Comparison of ENCODE assay signal across 8 mouse cellular contexts in the genomic region with DNA sequence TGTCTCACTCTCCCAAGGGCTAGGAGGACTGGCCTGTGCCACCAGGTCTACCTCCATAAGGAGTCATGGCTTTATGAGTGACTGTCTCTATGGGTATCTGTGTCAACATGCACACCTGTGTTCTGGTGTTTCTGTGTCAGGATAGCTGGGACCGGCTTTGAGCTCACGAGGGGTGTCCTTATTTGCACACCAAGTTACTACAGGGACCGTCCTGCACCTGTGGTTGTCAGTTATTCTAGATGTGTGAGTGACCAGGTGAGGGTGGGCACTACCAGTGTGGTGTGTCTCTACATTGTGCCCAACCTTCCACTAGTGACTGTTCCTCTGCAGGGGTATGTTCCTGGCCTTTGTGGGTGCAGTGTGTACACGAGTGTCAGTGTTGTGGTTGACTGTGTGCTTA. TPM values are rescaled to one million over a fixed set of nuclear protein-coding genes. Genes with fewer than 3 reads are reported as not detected.
DNase-seq lines count a peak whose midpoint lies in the region; ATAC-seq and TF ChIP-seq lines count a peak whose summit lies in the region.

No protein-coding gene starts in this region.

- no peak overlapping the region for H3K27ac ChIP-seq in gastrocnemius, adult 2 months
- no peak overlapping the region for H3K27ac ChIP-seq in liver, embryonic 12.5 days
- no peak overlapping the region for H3K27ac ChIP-seq in stomach, postnatal 0 days (replicated peaks)

- H3K36me3 ChIP-seq in liver, embryonic 12.5 days = no peaks in the 10 kb centered on the region
- no peaks in the 10 kb centered on the region for H3K36me3 ChIP-seq in stomach, postnatal 0 days (ENCODE audit: control insufficient read depth, insufficient read depth, low read length)

- no peak for TF ChIP-seq EP300 in stomach, postnatal 0 days (optimal IDR thresholded peaks at IDR 0.05)

- peak overlapping the region; percentile 78 for H3K4me3 ChIP-seq in gastrocnemius, adult 2 months
- H3K4me3 ChIP-seq in liver, embryonic 12.5 days = peak overlapping the region; percentile 58
- peak overlapping the region; percentile 72 for H3K4me3 ChIP-seq in stomach, postnatal 0 days (ENCODE audit: low read depth, low read length)

- H3K27me3 ChIP-seq in liver, embryonic 12.5 days (replicated peaks) = peaks cover 48% of the 10 kb centered on the region
- no peaks in the 10 kb centered on the region for H3K27me3 ChIP-seq in stomach, postnatal 0 days (ENCODE audit: control insufficient read depth, insufficient read depth, low read length)

- 63% methylated on average over 4 of the region's 4 CpGs for WGBS in liver, embryonic 12.5 days (ENCODE audit: insufficient replicate concordance)
- WGBS in stomach, postnatal 0 days = 30% methylated on average over 4 of the region's 4 CpGs

- DNase-seq in gastrocnemius, adult 2 months = no peak
- no peak for DNase-seq in gastrocnemius, postnatal 4 days (ENCODE audit: low spot score in 2 of 2)
- peak; percentile 49 for DNase-seq in thymus, postnatal 0 days (ENCODE audit: low spot score)
- no peak for DNase-seq in thymus, postnatal 10 days (ENCODE audit: low spot score in 2 of 2)
- no peak for DNase-seq in stomach, postnatal 0 days (ENCODE audit: low spot score)
- no peak for DNase-seq in ovary, postnatal 10 days (ENCODE audit: low spot score)
- no peak for DNase-seq in spleen, adult 12 weeks (ENCODE audit: low spot score)

- H3K9me3 ChIP-seq in liver, embryonic 12.5 days (replicated peaks) = no peaks in the 10 kb centered on the region
- H3K9me3 ChIP-seq in stomach, postnatal 0 days (ENCODE audit: control insufficient read depth, low read length) = no peaks in the 10 kb centered on the region

- peak overlapping the region; percentile 73 for H3K4me2 ChIP-seq in liver, embryonic 12.5 days
- peak overlapping the region; percentile 95 for H3K4me2 ChIP-seq in stomach, postnatal 0 days (replicated peaks; ENCODE audit: low read depth)

- peak overlapping the region; percentile 68; the same call in 1 of the 2 replicates for H3K9ac ChIP-seq in liver, embryonic 12.5 days
- peak overlapping the region; percentile 87 for H3K9ac ChIP-seq in stomach, postnatal 0 days (ENCODE audit: low read length)

- no peak for ATAC-seq in liver, embryonic 12.5 days
- no peak for ATAC-seq in stomach, postnatal 0 days (ENCODE audit: low FRiP score, low TSS enrichment)

- no peak for TF ChIP-seq CTCF in gastrocnemius, adult 2 months (IDR thresholded peaks at IDR 0.05)
- TF ChIP-seq CTCF in stomach, postnatal 0 days (IDR thresholded peaks at IDR 0.05; ENCODE audit: low read depth) = no peak

- peaks cover 56% of the 10 kb centered on the region for H3K4me1 ChIP-seq in liver, embryonic 12.5 days
- peaks cover 7% of the 10 kb centered on the region for H3K4me1 ChIP-seq in stomach, postnatal 0 days (replicated peaks; ENCODE audit: control insufficient read depth, insufficient read depth)

- intact Hi-C loops in gastrocnemius, adult 2 months (cut with DNase I) = no loop called here

RNA-seq across cellular contexts. Expression of gene Nanos3, which starts 2.2 kb away (rescaled TPM):
- not detected for total RNA-seq in gastrocnemius, adult 2 months (2021)
- 1 to 10 TPM; 2.5 to 3.3 TPM for total RNA-seq in gastrocnemius, postnatal 4 days (2021)
- polyA plus RNA-seq in thymus, postnatal 0 days (2015; fragmentation: Nextera tagmentation; extraction: Ambion mirVana) = 5.3 and 6.2 TPM in 2 replicates
- 0.61 and 1.3 TPM in 2 replicates for polyA plus RNA-seq in liver, embryonic 12.5 days (2016; fragmentation: Nextera tagmentation; extraction: Ambion mirVana)
- polyA plus RNA-seq in stomach, postnatal 0 days (2015; fragmentation: Nextera tagmentation; extraction: Ambion mirVana) = 2.0 and 4.4 TPM in 2 replicates

RNA-seq across cellular contexts. Expression of gene 4930432K21Rik, which starts 35.0 kb away (rescaled TPM):
- total RNA-seq in gastrocnemius, adult 2 months (2021) = under 1 TPM; 0.28 to 0.50 TPM
- 1 to 10 TPM; 1.4 to 1.9 TPM for total RNA-seq in gastrocnemius, postnatal 4 days (2021)
- 1.3 and 1.4 TPM in 2 replicates for polyA plus RNA-seq in thymus, postnatal 0 days (2015; fragmentation: Nextera tagmentation; extraction: Ambion mirVana)
- 0.28 and 0.58 TPM in 2 replicates for polyA plus RNA-seq in liver, embryonic 12.5 days (2016; fragmentation: Nextera tagmentation; extraction: Ambion mirVana)
- polyA plus RNA-seq in stomach, postnatal 0 days (2015; fragmentation: Nextera tagmentation; extraction: Ambion mirVana) = 0.28 and 0.40 TPM in 2 replicates

RNA-seq across cellular contexts. Expression of gene Cc2d1a, which starts 35.1 kb away (rescaled TPM):
- 10 to 100 TPM; 16.8 to 18.6 TPM for total RNA-seq in gastrocnemius, adult 2 months (2021)
- total RNA-seq in gastrocnemius, postnatal 4 days (2021) = 10 to 100 TPM; 18.2 to 21.8 TPM
- 18.9 and 20.1 TPM in 2 replicates for polyA plus RNA-seq in thymus, postnatal 0 days (2015; fragmentation: Nextera tagmentation; extraction: Ambion mirVana)
- polyA plus RNA-seq in liver, embryonic 12.5 days (2016; fragmentation: Nextera tagmentation; extraction: Ambion mirVana) = 8.2 and 9.6 TPM in 2 replicates
- polyA plus RNA-seq in stomach, postnatal 0 days (2015; fragmentation: Nextera tagmentation; extraction: Ambion mirVana) = 15.8 and 17.5 TPM in 2 replicates

RNA-seq across cellular contexts. Expression of gene Zswim4, which starts 54.0 kb away (rescaled TPM):
- total RNA-seq in gastrocnemius, adult 2 months (2021) = 1 to 10 TPM; 5.2 to 8.6 TPM
- 1 to 10 TPM; 9.5 to 9.8 TPM for total RNA-seq in gastrocnemius, postnatal 4 days (2021)
- 12.7 and 13.2 TPM in 2 replicates for polyA plus RNA-seq in thymus, postnatal 0 days (2015; fragmentation: Nextera tagmentation; extraction: Ambion mirVana)
- 3.6 and 5.0 TPM in 2 replicates for polyA plus RNA-seq in liver, embryonic 12.5 days (2016; fragmentation: Nextera tagmentation; extraction: Ambion mirVana)
- polyA plus RNA-seq in stomach, postnatal 0 days (2015; fragmentation: Nextera tagmentation; extraction: Ambion mirVana) = 8.0 and 9.7 TPM in 2 replicates

RNA-seq across cellular contexts. Expression of gene Podnl1, which starts 57.0 kb away (rescaled TPM):
- total RNA-seq in gastrocnemius, adult 2 months (2021) = not detected
- not detected for total RNA-seq in gastrocnemius, postnatal 4 days (2021)
- polyA plus RNA-seq in thymus, postnatal 0 days (2015; fragmentation: Nextera tagmentation; extraction: Ambion mirVana) = 2.1 and 2.3 TPM in 2 replicates
- polyA plus RNA-seq in liver, embryonic 12.5 days (2016; fragmentation: Nextera tagmentation; extraction: Ambion mirVana) = 0.08 and 0.13 TPM in 2 replicates
- 0.11 and 0.21 TPM in 2 replicates for polyA plus RNA-seq in stomach, postnatal 0 days (2015; fragmentation: Nextera tagmentation; extraction: Ambion mirVana)
